Mouse (Mus musculus): ENCODE measurements around the gene Slc7a14. TPM values are rescaled to one million over a fixed set of nuclear protein-coding genes. Genes with fewer than 3 reads are reported as not detected.

Slc7a14 gene
- total RNA-seq, 2 experiments from 2014 or later, result 68.7 to 69.1 TPM

DNA sequence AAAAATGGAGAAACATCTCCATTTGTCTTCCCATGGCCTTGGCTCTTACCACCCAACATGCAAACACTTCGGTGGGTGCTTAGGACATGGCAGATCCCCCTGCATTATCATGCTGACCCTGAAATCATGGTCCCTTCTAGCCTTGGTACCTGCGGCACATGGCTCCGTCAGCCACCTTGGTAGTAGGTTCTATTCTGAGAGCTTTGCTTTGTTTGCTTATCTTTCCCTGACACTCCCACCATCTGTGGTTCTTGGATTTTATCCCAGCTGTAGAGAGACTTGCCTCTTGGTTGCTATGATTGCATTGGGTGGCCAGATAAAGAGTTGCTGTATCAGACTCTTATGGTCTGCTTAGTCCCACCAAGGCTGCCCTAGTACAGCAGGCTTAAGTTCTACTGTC lies 46.6 kb downstream of the Slc7a14 start:
- peak in 1 of 2 experiments; percentile 32 for DNase-seq (ENCODE audit: low spot score in 2 of 2)

DNA sequence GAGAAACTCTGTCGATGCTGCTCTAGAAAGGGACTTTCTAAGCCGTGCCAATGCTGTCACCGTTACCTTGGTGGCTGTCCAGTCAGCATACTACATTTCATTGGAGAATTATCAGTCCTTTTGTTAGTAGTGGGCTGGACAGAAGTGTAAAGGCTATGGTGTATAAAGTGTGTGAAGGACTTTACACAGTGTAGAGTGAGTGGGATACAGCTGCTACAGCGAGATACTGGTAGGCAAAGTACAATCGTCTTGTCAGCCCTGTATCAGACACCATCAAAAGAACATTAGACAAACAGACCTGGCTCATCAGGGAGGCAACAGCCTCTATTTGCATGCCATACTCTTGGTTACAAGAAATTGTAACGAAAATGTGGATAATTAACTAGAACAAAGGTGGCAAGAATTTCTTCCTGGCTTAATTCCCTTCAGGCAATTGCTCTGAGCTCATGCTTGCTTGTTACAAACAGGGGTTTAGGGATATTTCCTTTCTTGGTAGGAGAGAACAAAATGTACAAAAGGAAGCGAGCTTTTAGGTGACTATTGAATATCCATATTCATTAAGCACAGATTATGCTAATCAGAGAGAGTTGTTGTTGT lies 48.7 kb downstream of the Slc7a14 start:
- DNase-seq (ENCODE audit: low spot score in 2 of 2), result no peak

DNA sequence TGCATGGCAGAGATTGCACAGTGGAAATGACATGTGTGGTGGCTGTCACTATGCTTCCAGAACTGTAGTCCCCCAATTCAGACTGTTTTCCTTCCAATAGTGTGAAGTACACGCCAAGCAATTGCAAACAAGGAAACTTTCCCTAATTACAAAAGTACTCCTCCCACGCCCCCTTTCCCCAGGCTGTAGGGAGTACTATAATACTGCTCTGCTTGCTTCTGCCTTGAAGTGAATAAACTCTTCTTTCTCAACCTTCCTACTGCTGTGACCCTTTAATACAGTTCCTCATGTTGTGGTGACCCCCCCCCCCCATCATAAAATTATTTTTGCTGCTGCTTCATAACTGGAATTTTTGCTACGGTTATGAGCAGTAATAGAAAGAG lies 49.2 kb downstream of the Slc7a14 start:
- DNase-seq (ENCODE audit: low spot score in 2 of 2), result no peak

DNA sequence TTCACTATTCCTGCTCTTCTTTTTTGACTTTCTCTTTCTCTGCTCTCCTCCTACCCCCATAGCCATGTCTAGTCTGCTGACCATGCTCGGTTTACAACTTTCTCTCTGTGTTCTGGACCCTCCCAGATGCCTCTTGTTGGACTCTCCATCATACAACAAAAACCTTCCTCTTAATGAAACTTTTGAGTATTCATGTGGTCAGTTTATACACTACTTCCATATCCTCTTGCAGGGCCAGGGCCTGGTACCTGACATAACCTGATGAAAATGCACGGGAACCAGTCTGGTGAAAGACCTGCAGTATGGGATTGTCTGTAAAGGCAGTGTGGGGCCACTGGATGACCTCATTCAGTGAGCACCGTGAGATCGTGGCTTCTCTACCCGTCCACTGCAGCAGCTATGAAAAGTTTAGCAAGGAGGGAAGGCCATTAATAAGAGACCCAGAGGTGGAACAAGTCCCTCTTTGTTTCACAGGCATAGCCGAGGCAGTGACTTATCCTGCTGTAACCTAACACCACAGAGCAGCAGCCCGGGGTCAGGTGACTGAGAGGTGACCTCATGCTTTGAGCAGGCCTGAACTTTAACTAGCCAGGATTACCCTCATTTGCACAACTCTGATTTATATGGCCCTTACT lies 49.7 kb downstream of the Slc7a14 start:
- DNase-seq (ENCODE audit: low spot score in 2 of 2), result no peak

DNA sequence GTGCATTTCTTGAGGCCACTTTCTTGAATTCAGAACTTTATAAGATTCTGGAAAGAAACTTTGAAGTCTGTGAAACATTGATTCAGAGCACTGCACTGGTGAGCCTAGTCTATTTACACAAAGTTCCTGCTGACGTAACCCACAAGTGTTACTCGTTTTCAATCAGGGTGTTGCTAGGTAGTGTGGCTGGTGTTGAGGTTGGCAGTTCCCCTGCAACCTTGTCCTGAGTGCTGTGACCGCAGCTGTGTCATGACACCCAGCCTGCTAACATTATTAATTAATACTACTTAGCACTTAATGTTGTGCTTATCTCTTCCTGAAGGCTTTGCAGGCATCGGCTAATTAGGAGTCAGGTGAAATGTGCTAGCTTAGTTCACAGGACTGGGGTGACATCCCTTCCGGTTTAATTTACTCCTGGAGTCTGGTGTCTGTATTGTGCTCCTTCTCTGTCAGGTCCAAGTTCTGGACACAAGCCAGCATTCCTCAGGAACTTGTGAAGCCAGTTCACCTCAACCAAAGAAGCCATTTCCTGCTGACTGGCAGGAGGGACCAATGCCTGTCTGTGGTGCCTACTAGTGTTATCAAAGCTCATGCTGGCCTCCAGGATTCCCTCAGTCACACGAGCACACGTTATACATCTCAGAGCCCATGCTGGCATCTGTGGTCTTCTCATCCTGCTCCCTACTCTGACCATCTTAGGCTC lies 50.5 kb downstream of the Slc7a14 start:
- DNase-seq (ENCODE audit: low spot score in 2 of 2), result no peak

DNA sequence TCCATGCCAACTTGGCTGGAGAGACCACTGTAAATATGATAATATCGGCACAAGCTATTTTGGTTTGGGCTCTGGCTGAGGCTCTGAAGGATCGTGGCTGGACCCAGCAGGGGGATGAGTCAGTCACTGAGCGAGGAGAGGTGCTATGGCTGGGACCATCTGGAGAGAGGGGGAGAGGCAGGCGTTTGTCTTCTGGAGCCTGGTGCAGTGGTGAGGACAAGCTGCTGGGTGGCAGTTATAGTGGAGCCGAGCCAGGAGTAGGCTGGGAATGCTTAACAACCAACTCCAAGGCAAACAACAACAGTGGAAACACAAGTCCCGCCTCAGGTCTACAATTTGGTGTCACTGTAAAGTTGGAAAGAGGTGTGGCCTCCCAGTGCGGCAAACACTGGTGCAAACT lies 55.8 kb downstream of the Slc7a14 start:
- peak; percentile 33 to 60 for DNase-seq (ENCODE audit: low spot score in 2 of 2)

DNA sequence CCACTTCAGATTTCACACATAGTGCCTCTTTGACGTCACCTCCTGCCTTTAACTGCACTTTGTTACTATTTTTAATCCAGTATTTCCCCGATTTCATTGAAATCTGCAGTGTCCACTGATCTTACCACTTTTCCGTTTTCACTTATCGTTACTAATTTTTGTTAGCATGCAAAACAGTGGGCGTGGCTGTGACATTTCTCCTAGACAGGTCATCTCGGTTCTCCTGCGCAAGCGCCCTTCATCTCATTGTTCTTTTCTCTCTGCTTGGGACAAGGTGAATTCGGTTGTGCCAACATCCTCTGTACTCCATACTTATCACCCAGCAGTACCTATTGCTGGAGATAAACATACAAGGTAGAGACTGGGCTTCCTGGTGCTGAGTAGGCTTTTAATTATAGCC lies 56.3 kb downstream of the Slc7a14 start:
- no peak for DNase-seq (ENCODE audit: low spot score in 2 of 2)

DNA sequence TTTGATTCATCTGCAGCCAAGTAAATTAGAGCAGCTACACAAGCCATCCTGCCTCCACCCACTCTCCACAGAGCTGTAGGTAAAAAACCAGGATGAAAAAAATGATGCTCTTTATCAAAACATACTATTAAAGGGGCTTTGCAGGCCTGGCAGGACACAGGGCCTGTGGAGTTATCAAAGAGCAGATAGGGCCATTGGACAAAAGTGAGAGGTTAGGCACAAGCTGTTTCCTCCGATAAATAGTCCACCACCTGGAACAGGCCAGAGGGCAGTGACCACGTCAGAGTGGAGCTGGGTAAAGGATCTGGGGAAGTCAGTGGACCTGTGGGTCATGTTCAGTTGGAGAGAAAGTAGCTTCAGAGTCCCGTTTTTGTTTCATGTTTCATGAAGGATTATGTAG lies 57.6 kb downstream of the Slc7a14 start:
- DNase-seq (ENCODE audit: low spot score in 2 of 2), result no peak

DNA sequence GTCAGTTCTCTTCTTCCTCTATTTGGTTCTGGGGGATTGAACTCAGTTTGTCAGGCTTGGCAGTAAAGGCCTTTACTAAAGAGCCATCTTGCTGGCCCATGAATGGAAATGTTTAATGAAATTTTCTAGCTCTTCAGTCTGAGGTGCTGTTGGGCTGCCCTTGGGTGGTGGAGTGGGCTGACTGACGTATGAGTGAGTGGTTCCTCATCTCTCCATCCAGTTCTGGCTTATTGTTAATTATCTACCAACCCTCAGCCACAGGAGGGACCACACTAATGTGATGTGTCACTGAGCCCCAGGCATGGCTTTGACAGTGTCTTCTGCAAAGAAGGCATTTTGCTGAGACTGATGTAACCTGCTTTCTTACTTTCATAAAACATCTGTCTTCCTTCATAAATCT lies 66.7 kb downstream of the Slc7a14 start:
- no peak for DNase-seq (ENCODE audit: low spot score in 2 of 2)

DNA sequence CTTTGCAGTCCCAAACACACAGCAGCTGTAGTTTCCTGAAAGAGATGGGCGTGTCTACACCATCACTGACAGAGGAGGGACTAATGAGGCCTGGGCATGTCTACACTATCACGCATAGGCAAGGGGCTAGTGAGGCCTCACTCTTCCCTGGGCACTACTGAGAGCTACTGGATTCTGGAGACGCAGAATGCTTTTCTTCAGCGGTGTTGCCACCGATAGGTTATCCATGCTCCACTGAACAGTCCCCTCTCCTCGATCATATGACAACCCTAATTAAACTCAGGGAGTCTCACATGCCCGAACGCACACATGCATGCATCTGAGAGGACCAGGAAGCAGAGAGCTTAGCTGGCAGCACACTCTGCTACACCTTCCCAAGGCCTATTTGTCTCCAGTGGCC lies 69.3 kb downstream of the Slc7a14 start:
- DNase-seq (ENCODE audit: low spot score in 2 of 2), result no peak

DNA sequence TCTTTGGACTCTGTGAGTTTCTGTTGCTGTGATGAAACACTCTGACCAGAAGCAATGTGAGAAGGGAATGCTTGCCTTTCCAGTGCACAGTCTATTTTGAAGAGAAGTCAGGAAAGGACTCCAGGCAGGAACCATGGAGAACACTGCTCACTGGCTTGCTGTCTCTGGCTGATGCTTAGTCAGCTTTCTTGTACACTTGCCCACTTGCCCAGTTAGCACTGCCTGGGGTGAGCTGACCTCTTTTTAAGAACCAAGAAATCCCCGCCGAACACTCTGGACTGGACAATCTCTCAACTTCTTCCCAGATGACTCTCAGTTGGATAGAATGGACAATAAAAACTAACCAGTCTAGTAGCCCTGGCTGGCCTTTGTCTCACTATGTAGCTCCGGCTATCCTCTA lies 70.5 kb downstream of the Slc7a14 start:
- DNase-seq (ENCODE audit: low spot score in 2 of 2), result no peak

DNA sequence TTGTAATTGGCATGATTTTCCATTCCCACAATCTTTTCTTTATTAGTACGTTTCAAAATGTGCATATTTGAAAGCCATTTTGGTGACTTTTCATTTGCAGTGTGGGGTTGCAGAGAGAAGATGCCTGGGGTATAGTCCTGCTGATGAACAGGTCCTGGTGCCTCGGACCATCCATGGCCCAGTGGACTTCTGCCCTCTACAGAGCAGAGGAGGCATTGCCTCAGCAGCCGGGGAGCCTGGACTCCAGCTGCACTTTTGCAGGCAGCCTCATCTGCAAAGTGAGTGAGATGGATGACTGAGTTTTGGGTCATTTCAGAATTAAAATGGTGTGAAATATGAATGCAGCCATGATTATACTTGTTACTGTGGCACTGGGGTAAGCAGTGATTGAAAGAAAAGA lies 72.2 kb downstream of the Slc7a14 start:
- DNase-seq (ENCODE audit: low spot score in 2 of 2), result peak in 1 of 2 experiments; percentile 29

DNA sequence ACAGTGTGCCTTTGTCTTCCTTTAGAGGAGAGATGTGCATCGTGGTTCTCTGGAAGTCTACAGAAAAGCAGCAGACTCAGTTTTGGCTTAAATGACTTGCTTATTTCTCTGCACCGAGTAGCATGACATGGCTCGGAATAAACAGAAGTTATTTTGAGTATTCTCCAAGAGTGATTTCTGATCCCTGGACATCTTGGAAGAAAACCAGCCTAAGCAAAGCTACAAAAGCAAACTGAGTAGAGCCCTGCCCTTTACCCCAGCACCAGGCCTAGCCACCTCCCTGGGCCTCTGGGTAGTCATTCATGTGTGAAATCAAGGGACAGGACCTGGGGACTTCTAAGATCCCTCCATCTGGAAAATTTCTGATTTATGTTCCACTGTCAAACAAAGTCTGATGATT lies 74.0 kb downstream of the Slc7a14 start:
- DNase-seq (ENCODE audit: low spot score in 2 of 2), result no peak

DNA sequence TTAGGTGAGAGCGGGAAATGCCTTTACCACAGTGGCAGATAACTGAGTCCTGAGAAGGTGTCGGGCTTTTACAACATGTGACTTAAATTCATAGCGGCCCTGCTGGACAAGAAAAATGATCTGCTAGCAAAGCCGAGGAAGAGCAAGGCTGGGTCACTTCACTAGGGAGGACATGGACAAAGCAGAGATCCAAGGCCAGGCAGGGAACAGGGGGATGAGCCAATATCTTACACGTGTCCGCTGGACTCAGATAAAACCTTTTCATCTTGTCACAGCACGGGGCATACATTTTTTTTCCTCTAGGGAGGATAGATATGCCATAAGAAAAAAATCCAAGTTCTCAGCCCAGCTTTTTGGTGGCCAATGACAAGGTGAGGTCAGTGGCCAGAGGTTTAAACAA lies 75.8 kb downstream of the Slc7a14 start:
- DNase-seq (ENCODE audit: low spot score in 2 of 2), result no peak

DNA sequence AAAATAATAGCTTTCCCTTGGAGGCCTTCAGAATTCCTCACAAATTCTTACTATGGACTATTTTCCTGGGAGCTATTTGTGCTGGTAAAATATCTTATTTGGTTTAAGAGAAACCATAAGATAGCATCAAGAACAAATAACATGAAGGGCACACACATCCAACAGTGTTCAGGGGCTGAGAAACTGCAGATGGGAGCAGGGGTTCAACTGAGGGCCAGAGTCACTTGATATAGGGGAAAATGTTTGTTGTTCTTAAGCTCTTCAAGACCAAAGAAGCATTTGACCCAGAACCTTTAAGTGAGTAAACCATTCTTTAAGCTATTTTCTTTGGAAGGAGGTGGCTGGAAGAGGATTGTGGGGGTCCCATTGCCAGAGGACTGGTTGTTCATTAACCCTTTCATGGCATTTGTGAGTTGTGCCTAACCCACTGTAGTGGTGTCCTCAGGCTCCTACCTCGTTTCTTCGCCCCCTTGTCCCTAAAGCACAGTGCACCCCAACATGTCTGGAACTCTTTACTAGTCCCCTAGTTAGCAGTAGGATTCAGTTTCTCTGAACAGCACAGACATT lies 76.3 kb downstream of the Slc7a14 start:
- no peak for DNase-seq (ENCODE audit: low spot score in 2 of 2)

DNA sequence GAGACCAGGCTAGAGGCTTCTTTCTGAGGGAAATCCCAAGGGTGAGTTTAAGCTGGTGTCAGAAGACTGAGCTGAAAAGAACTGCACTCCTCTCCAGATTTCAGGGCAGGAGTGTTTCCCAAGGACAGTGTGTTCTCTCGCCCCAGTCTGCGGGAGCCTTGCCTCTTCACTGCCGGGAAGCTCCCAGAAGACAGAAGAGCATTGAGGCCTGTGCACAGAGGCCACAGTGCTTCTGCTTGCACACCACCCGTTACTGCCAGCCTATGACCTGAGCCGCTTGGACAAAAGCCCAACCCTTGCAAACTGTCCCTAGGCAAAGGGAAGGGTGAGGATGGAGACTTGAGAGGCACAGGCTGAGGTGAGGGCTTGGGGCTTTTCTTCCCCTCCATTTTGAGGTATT lies 80.9 kb downstream of the Slc7a14 start:
- peak in 1 of 2 experiments; percentile 17 for DNase-seq (ENCODE audit: low spot score in 2 of 2)

DNA sequence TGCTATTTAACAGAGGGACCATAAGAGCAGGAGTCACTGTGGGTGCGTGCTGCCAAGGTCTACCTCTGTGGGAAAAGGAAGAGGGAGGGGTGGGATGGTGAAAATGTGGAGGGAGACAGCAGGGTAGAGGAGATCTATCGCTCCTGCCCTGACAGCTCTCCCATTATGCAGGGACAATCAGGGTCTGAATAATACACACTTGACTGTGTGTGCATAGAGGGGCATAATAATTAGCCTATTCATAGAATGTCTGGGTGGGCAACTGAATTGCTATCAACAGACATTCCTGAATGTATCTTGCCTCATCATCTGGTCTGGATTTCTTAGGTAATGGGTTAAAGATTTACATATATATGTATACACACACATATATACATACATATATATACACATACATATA lies 81.7 kb downstream of the Slc7a14 start:
- no peak for DNase-seq (ENCODE audit: low spot score in 2 of 2)

DNA sequence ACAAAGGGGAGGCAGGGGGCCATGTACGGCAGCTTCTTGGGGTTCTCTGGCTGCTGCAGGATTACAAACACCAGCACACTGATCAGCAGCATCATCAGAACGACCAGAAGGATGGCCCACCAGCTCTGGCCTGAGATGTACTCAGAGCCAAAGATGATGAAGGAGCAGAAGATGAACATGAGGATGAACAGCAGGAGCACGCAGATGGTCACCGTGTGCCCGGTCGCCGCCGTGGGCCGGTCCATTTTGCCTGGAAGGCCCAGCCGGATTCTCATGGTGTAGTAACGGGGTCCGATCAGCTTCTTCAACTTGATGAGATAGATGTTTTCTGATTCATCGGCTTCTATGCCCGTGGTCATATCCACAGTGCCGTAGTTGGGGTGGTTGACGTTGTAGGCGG lies 86.6 kb downstream of the Slc7a14 start:
- no peak for DNase-seq (ENCODE audit: low spot score in 2 of 2)

DNA sequence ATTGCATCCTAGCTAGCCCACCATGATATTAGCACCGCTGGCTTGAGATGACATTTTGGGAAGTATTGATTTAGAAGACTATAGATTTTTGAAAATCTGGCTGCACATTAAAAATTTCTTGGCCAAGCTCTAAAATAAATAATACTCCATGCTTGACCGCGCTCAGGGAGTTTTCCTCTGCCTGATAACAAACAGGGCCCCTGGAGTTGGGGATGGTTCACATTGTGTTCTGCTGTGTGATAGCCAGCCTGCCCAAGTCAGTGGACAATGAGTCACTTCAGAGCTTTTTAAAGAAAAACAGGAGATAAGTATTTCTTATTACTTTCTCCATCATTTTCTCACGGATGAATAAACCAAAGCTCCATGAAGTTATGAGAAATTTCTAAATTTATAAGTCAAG lies 90.1 kb downstream of the Slc7a14 start:
- no peak for DNase-seq (ENCODE audit: low spot score in 2 of 2)

DNA sequence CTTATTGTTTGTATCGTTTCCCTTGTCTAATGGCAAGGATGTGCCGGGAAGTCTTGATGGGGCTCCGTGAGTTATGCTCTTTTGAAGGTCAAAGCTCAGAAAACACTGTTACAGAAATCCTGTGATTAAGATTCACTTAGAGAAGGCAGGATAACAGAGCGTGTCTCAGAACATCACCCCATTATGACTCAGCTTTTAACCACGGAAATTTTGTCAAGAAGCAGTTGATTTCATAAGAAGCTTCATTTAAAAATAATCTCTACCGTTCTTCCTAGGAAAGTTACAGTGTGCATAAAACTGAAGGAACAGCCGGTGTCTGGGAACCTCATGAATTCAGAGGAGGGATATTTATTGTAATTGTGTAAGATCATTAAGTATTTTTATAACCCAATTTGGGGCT lies 90.7 kb downstream of the Slc7a14 start:
- no peak for DNase-seq (ENCODE audit: low spot score in 2 of 2)

DNA sequence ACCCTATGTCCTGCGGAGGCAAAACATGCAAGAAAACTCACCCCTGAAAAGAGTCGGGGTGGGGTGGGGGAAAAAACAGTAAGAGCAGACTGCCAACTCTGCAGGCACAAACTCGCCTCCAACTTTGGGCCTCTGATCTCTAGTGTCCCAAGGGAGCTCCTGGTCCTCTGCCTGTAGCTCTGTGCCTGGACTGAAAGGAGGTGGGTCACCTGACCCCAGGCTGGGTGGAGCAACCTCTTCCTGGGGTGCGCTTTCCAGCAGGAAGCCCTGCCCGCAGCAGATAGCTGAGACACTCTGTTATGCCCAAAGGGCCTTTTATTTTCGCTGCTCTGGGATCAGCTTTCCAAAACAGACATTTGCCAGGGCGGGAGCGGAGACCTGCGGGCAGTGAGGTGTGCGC lies 92.7 kb downstream of the Slc7a14 start:
- DNase-seq (ENCODE audit: low spot score in 2 of 2), result no peak

DNA sequence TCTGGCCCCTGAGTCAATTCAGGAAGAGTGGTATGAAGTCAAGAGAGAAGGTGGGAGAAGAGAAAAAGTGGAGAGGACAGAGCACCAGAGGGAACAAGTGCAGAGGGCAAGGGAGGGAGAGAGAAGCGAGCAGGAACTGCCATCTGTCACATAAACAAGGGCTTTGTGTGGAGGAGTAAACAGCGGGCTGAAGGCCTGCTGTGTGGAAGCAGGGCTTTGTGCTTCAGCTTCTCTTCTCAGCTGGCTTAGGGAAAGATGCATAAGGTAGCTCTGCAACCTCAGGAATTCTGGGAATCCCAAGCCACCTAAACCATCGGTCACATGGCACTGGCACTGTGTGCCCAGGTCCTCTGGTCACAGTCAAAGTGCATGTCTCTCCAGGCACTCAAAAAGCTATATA lies 96.4 kb downstream of the Slc7a14 start:
- DNase-seq (ENCODE audit: low spot score in 2 of 2), result no peak

Measured in layer of hippocampus, postnatal 14 days (tissue).